Mouse (Mus musculus): ENCODE results near the gene Limch1.

DNA sequence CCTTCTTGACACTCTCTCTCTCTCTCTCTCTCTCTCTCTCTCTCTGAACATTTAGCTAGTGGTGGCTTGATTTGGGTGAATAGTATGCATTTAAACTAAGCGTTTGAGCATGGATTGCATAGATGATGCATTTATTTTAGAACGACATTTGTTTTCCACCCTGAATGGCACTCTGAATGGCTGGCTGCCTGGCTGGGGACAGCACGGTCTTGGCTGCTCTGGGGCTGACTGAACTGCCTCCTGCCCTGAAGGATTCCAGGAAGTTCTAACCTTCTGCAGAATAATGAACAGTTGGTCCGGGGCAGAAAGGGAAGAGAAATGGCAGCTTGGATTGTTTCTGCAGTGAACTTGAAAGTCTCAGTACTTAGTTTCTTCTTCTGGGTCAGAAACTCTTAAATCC lies 266.4 kb downstream of the Limch1 start:
- TF ChIP-seq EP300 (IDR thresholded peaks at IDR 0.05; ENCODE audit: low read depth) (no peak), CTCF (IDR thresholded peaks at IDR 0.05; ENCODE audit: low read depth) (no peak)

Measured in liver, embryonic 14.5 days (tissue).